In the genomic region with DNA sequence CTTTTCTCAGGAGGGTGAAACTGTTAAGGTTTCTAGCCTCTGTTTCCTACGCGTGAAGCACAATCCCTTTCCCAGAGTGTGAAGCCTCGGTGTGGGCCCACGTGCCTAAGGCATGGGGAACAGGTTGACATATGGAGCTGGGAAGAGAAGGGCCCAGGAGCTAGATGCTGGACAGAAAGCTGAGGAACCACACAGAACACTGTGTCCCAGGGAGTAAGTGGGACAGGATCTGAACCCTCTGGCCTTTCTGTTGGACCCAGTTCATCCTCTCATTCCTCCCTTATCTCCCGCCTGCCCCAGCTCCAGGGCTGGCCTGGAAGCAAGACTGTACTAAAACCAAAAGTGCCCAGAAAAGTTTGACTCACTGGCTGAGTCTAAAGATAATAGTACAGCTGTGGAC, we compare ENCODE assay signal across 8 mouse cellular contexts. TPM values are rescaled to one million over a fixed set of nuclear protein-coding genes. Genes with fewer than 3 reads are reported as not detected.
A peak's percentile ranks its signal among the peaks of the same experiment; 100 is the strongest.
DNase-seq lines count a peak whose midpoint lies in the region; ATAC-seq and TF ChIP-seq lines count a peak whose summit lies in the region.

No protein-coding gene starts in this region.

- intact Hi-C loops in heart, postnatal 25 days (cut with DNase I): no loop called here

- H3K4me3 ChIP-seq in G1E (ENCODE audit: low read depth, low read length): peak overlapping the region; percentile 75
- H3K4me3 ChIP-seq in embryonic facial prominence, embryonic 14.5 days (ENCODE audit: low read depth, low read length): peak overlapping the region; percentile 80
- H3K4me3 ChIP-seq in liver, embryonic 14.5 days (ENCODE audit: insufficient read depth in 1 of 2, low read depth in 2 of 2, low read length in 2 of 2): peak overlapping the region in 1 of 2 experiments; percentile 58; a peak in 2 of 4 replicates

- peaks cover 20% of the 10 kb centered on the region for H3K36me3 ChIP-seq in G1E (replicated peaks)
- no peaks in the 10 kb centered on the region for H3K36me3 ChIP-seq in embryonic facial prominence, embryonic 14.5 days (ENCODE audit: control insufficient read depth, insufficient read depth, low read length)
- H3K36me3 ChIP-seq in liver, embryonic 14.5 days (replicated peaks; ENCODE audit: control insufficient read depth, insufficient read depth, low read depth): no peaks in the 10 kb centered on the region

- peak overlapping the region; percentile 71; the same call in 1 of the 2 replicates for H3K9ac ChIP-seq in embryonic facial prominence, embryonic 14.5 days (ENCODE audit: low read depth, low read length)
- no peak overlapping the region for H3K9ac ChIP-seq in liver, embryonic 14.5 days (replicated peaks)

- H3K27me3 ChIP-seq in G1E (ENCODE audit: insufficient read depth, low read length): peaks cover 78% of the 10 kb centered on the region
- H3K27me3 ChIP-seq in embryonic facial prominence, embryonic 14.5 days (replicated peaks; ENCODE audit: control insufficient read depth, insufficient read depth, low read length): peaks cover 50% of the 10 kb centered on the region
- H3K27me3 ChIP-seq in liver, embryonic 14.5 days (ENCODE audit: control insufficient read depth, insufficient read depth, low read length): peaks cover 43% of the 10 kb centered on the region

- peaks cover 77% of the 10 kb centered on the region for H3K4me1 ChIP-seq in G1E (ENCODE audit: insufficient read depth, low read depth, low read length)
- H3K4me1 ChIP-seq in embryonic facial prominence, embryonic 14.5 days (ENCODE audit: control insufficient read depth, insufficient read depth, low read length): peaks cover 10% of the 10 kb centered on the region; the same call in 1 of the 2 replicates
- peaks cover 0 to 12% of the 10 kb centered on the region in 2 experiments; a peak in 1 of 4 replicates for H3K4me1 ChIP-seq in liver, embryonic 14.5 days (replicated peaks; ENCODE audit: control insufficient read depth in 2 of 2, insufficient read depth in 2 of 2, low read length in 1 of 2)

- peak overlapping the region; percentile 99 for H3K4me2 ChIP-seq in embryonic facial prominence, embryonic 14.5 days (ENCODE audit: low read depth, low read length)
- H3K4me2 ChIP-seq in liver, embryonic 14.5 days (ENCODE audit: low read depth): peak overlapping the region; percentile 66; the same call in 1 of the 2 replicates

- H3K27ac ChIP-seq in embryonic facial prominence, embryonic 14.5 days (replicated peaks; ENCODE audit: low read depth, low read length): no peak overlapping the region
- H3K27ac ChIP-seq in liver, embryonic 14.5 days: no peak overlapping the region

- TF ChIP-seq CTCF in G1E (IDR thresholded peaks at IDR 0.05; ENCODE audit: low read depth, low read length): no peak
- no peak for TF ChIP-seq CTCF in liver, embryonic 14.5 days (IDR thresholded peaks at IDR 0.05; ENCODE audit: low read depth)

- DNase-seq in G1E (ENCODE audit: low spot score): no peak
- DNase-seq in embryonic facial prominence, embryonic 14.5 days (ENCODE audit: low spot score): no peak
- DNase-seq in heart, postnatal 25 days (ENCODE audit: low spot score): peak; percentile 44
- DNase-seq in liver, embryonic 14.5 days (ENCODE audit: low read depth in 3 of 3, low spot score in 3 of 3): no peak
- DNase-seq in cerebellum, postnatal 10 days: no peak
- no peak for DNase-seq in adrenal gland, adult 18-20 months (ENCODE audit: low spot score in 2 of 2)
- no peak for DNase-seq in urinary bladder, postnatal 25 days (ENCODE audit: low spot score)
- no peak for DNase-seq in spleen, adult 12 weeks (ENCODE audit: low spot score)

- no peak for TF ChIP-seq EP300 in liver, embryonic 14.5 days (IDR thresholded peaks at IDR 0.05; ENCODE audit: low read depth)

- H3K9me3 ChIP-seq in G1E (replicated peaks): 0 out of 2 replicates have a peak, but pooled peaks cover 4% of the 10 kb centered on the region
- no peaks in the 10 kb centered on the region for H3K9me3 ChIP-seq in embryonic facial prominence, embryonic 14.5 days (ENCODE audit: control insufficient read depth, low read length)
- no peaks in the 10 kb centered on the region for H3K9me3 ChIP-seq in liver, embryonic 14.5 days (ENCODE audit: control insufficient read depth, low read length)

- no peak for ATAC-seq in G1E (ENCODE audit: extremely low read depth, insufficient number of reproducible peaks, low FRiP score, poor library complexity, severe bottlenecking)
- no peak for ATAC-seq in embryonic facial prominence, embryonic 14.5 days (ENCODE audit: low read depth)
- no peak for ATAC-seq in liver, embryonic 14.5 days (ENCODE audit: insufficient read depth)

- WGBS in embryonic facial prominence, embryonic 14.5 days: 39% methylated on average over 5 of the region's 5 CpGs
- WGBS in liver, embryonic 14.5 days (ENCODE audit: insufficient replicate concordance): 24% methylated on average over 5 of the region's 5 CpGs

RNA-seq across cellular contexts. Expression of gene Slc45a3, which starts 1.3 kb away (rescaled TPM):
- 36.9 and 48.1 TPM in 2 replicates for total RNA-seq in G1E (2014; fragmentation: Nextera tagmentation)
- 51.4 and 56.6 TPM in 2 replicates for total RNA-seq in G1E (2017)
- 12.3 and 14.4 TPM in 2 replicates for polyA plus RNA-seq in G1E (2012)
- 8.5 and 11.0 TPM in 2 replicates for polyA plus RNA-seq in embryonic facial prominence, embryonic 14.5 days (2014; fragmentation: Nextera tagmentation; extraction: Ambion mirVana)
- 1 to 10 TPM; 3.8 to 5.2 TPM for total RNA-seq in heart, postnatal 25 days (2021)
- 1.9 and 2.4 TPM in 2 replicates for polyA plus RNA-seq in liver, embryonic 14.5 days (2012; rRNA removed)
- 1.8 and 2.5 TPM in 2 replicates for polyA plus RNA-seq in liver, embryonic 14.5 days (2014; fragmentation: Nextera tagmentation; extraction: Ambion mirVana)
- total RNA-seq in adrenal gland, adult 18-20 months (2021): 10 to 100 TPM; 22.9 to 33.6 TPM

RNA-seq across cellular contexts. Expression of gene Elk4, which starts 43.3 kb away (rescaled TPM):
- total RNA-seq in G1E (2014; fragmentation: Nextera tagmentation): 166 and 187 TPM in 2 replicates
- total RNA-seq in G1E (2017): 67.4 and 83.2 TPM in 2 replicates
- 4.1 and 5.1 TPM in 2 replicates for polyA plus RNA-seq in G1E (2012)
- polyA plus RNA-seq in embryonic facial prominence, embryonic 14.5 days (2014; fragmentation: Nextera tagmentation; extraction: Ambion mirVana): 27.6 and 39.0 TPM in 2 replicates
- 10 to 100 TPM; 87.2 to 87.5 TPM for total RNA-seq in heart, postnatal 25 days (2021)
- polyA plus RNA-seq in liver, embryonic 14.5 days (2012; rRNA removed): 8.8 and 9.1 TPM in 2 replicates
- polyA plus RNA-seq in liver, embryonic 14.5 days (2014; fragmentation: Nextera tagmentation; extraction: Ambion mirVana): 8.9 and 12.0 TPM in 2 replicates
- total RNA-seq in adrenal gland, adult 18-20 months (2021): 10 to 100 TPM; 79.8 to 86.4 TPM

RNA-seq across cellular contexts. Expression of gene Nucks1, which starts 53.8 kb away (rescaled TPM):
- total RNA-seq in G1E (2014; fragmentation: Nextera tagmentation) (376 and 404 TPM in 2 replicates), G1E (2017) (405 and 507 TPM in 2 replicates)
- polyA plus RNA-seq in G1E (2012): 35.2 and 38.1 TPM in 2 replicates
- polyA plus RNA-seq in embryonic facial prominence, embryonic 14.5 days (2014; fragmentation: Nextera tagmentation; extraction: Ambion mirVana): 45.1 and 48.9 TPM in 2 replicates
- 10 to 100 TPM; 58.4 to 59.1 TPM for total RNA-seq in heart, postnatal 25 days (2021)
- 18.0 and 23.2 TPM in 2 replicates for polyA plus RNA-seq in liver, embryonic 14.5 days (2012; rRNA removed)
- 20.2 and 21.3 TPM in 2 replicates for polyA plus RNA-seq in liver, embryonic 14.5 days (2014; fragmentation: Nextera tagmentation; extraction: Ambion mirVana)
- total RNA-seq in adrenal gland, adult 18-20 months (2021): 100 to 1,000 TPM; 107 to 130 TPM
